Mouse (Mus musculus) spleen, adult 2 months (tissue): ENCODE measurements at regions not wholly inside any gene's neighbourhood (a gene's known extent, or its start where the extent isn't known, plus 50 kb on each side); places are given as distances from the start of the nearest gene placed in this dataset.

ENCODE experiments used
- CTCF ChIP-seq: fragments of 200-500 bp; IDR thresholded peaks from 2 replicates; pipeline ENCODE4 v1.5.1; 2011; ENCODE audit warnings: mild to moderate bottlenecking, inconsistent platforms; ENCODE audit not compliant: insufficient read depth, insufficient read length, insufficient replicate concordance; ENCODE audit errors: extremely low read depth
- POLR2A ChIP-seq: fragments of 200-500 bp; IDR thresholded peaks from 2 replicates; pipeline ENCODE4 v1.6.1; 2011; ENCODE audit warnings: low read depth, low read length, inconsistent platforms

DNA sequence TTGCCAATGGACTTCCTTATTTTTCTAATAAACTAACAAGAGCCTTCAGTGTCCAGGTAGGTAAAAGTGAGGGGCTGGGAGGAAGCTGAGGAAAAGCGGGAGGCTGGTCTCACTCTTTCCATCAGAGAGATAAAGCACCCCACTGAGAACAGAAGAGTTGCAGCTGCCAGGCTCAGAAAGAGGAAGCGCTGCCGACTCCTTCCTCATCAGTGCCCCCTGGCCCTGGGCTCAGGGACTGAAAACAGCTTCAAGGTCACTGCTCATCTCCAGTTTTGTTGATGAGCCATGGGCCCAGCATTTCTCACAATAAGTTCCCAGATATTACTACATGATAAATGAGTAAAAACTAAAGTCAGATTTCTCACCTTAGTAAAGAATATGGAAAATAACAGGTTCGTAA lies 57.4 kb upstream of the Frmd6 start:
- TF ChIP-seq CTCF (peak; percentile 25; the same call in 1 of the 2 replicates), POLR2A (no peak)
